Mouse (Mus musculus): Measurements from ENCODE around the gene Helt.

The Helt gene

GRCm38 (mm10) chr8:46294181-46294892 is at the start of gene Helt:
TSS of gene Helt (minus strand) at chr8:46294671.
- no peaks in the 10 kb centered on the region; the same call in 1 of the 2 replicates for H3K27me3 ChIP-seq (ENCODE audit: control insufficient read depth, insufficient read depth, low read length, poor library complexity, severe bottlenecking)
- no peaks in the 10 kb centered on the region for H3K36me3 ChIP-seq (ENCODE audit: control insufficient read depth, insufficient read depth, low read length, poor library complexity, severe bottlenecking)
- DNase-seq (ENCODE audit: low read depth, low spot score): no peak

- DNase-seq (ENCODE audit: low read depth, low spot score): no peak
- Histone ChIP-seq H3K27me3 (ENCODE audit: control insufficient read depth, insufficient read depth, low read length, poor library complexity, severe bottlenecking) (no peaks in the 10 kb centered on the region), H3K36me3 (ENCODE audit: control insufficient read depth, insufficient read depth, low read length, poor library complexity, severe bottlenecking) (no peaks in the 10 kb centered on the region)
Observed at GRCm38 (mm10) chr8:46342272-46342671, 47.8 kb upstream of the Helt start.

- H3K36me3 ChIP-seq (ENCODE audit: control insufficient read depth, insufficient read depth, low read length, poor library complexity, severe bottlenecking): no peaks in the 10 kb centered on the region
- DNase-seq (ENCODE audit: low read depth, low spot score): peak; percentile 49
- no peaks in the 10 kb centered on the region for H3K27me3 ChIP-seq (ENCODE audit: control insufficient read depth, insufficient read depth, low read length, poor library complexity, severe bottlenecking)
Observed at GRCm38 (mm10) chr8:46340381-46341273, 46.2 kb upstream of the Helt start.

- DNase-seq (ENCODE audit: low read depth, low spot score): no peak
- Histone ChIP-seq H3K27me3 (ENCODE audit: control insufficient read depth, insufficient read depth, low read length, poor library complexity, severe bottlenecking) (no peaks in the 10 kb centered on the region), H3K36me3 (ENCODE audit: control insufficient read depth, insufficient read depth, low read length, poor library complexity, severe bottlenecking) (no peaks in the 10 kb centered on the region)
Observed at GRCm38 (mm10) chr8:46339317-46339716, 44.8 kb upstream of the Helt start.

GRCm38 (mm10) chr8:46336351-46336750 is 41.9 kb upstream of the Helt start:
- Histone ChIP-seq H3K27me3 (ENCODE audit: control insufficient read depth, insufficient read depth, low read length, poor library complexity, severe bottlenecking) (no peaks in the 10 kb centered on the region), H3K36me3 (ENCODE audit: control insufficient read depth, insufficient read depth, low read length, poor library complexity, severe bottlenecking) (no peaks in the 10 kb centered on the region)
- peak; percentile 81 for DNase-seq (ENCODE audit: low read depth, low spot score)

GRCm38 (mm10) chr8:46332389-46333061 is 38.1 kb upstream of the Helt start:
- no peaks in the 10 kb centered on the region for H3K36me3 ChIP-seq (ENCODE audit: control insufficient read depth, insufficient read depth, low read length, poor library complexity, severe bottlenecking)
- DNase-seq (ENCODE audit: low read depth, low spot score): no peak

GRCm38 (mm10) chr8:46331801-46332200 is 37.3 kb upstream of the Helt start:
- DNase-seq (ENCODE audit: low read depth, low spot score): no peak
- no peaks in the 10 kb centered on the region for H3K36me3 ChIP-seq (ENCODE audit: control insufficient read depth, insufficient read depth, low read length, poor library complexity, severe bottlenecking)
- H3K27me3 ChIP-seq (ENCODE audit: control insufficient read depth, insufficient read depth, low read length, poor library complexity, severe bottlenecking): no peaks in the 10 kb centered on the region

More at GRCm38 (mm10) chr8:46332389-46333061, 38.1 kb upstream of the Helt start:
- no peaks in the 10 kb centered on the region for H3K27me3 ChIP-seq (ENCODE audit: control insufficient read depth, insufficient read depth, low read length, poor library complexity, severe bottlenecking)

- no peaks in the 10 kb centered on the region for H3K27me3 ChIP-seq (ENCODE audit: control insufficient read depth, insufficient read depth, low read length, poor library complexity, severe bottlenecking)
- no peak for DNase-seq (ENCODE audit: low read depth, low spot score)
- no peaks in the 10 kb centered on the region for H3K36me3 ChIP-seq (ENCODE audit: control insufficient read depth, insufficient read depth, low read length, poor library complexity, severe bottlenecking)
Observed at GRCm38 (mm10) chr8:46329396-46329795, 34.9 kb upstream of the Helt start.

- Histone ChIP-seq H3K36me3 (ENCODE audit: control insufficient read depth, insufficient read depth, low read length, poor library complexity, severe bottlenecking) (no peaks in the 10 kb centered on the region), H3K27me3 (ENCODE audit: control insufficient read depth, insufficient read depth, low read length, poor library complexity, severe bottlenecking) (no peaks in the 10 kb centered on the region)
- DNase-seq (ENCODE audit: low read depth, low spot score): no peak
Observed at GRCm38 (mm10) chr8:46327284-46327683, 32.8 kb upstream of the Helt start.

- H3K27me3 ChIP-seq (ENCODE audit: control insufficient read depth, insufficient read depth, low read length, poor library complexity, severe bottlenecking): no peaks in the 10 kb centered on the region
- DNase-seq (ENCODE audit: low read depth, low spot score): no peak
- no peaks in the 10 kb centered on the region for H3K36me3 ChIP-seq (ENCODE audit: control insufficient read depth, insufficient read depth, low read length, poor library complexity, severe bottlenecking)
Observed at GRCm38 (mm10) chr8:46326715-46327114, 32.2 kb upstream of the Helt start.

- no peaks in the 10 kb centered on the region for H3K36me3 ChIP-seq (ENCODE audit: control insufficient read depth, insufficient read depth, low read length, poor library complexity, severe bottlenecking)
- DNase-seq (ENCODE audit: low read depth, low spot score): no peak
- no peaks in the 10 kb centered on the region for H3K27me3 ChIP-seq (ENCODE audit: control insufficient read depth, insufficient read depth, low read length, poor library complexity, severe bottlenecking)
Observed at GRCm38 (mm10) chr8:46324676-46325075, 30.2 kb upstream of the Helt start.

- Histone ChIP-seq H3K27me3 (ENCODE audit: control insufficient read depth, insufficient read depth, low read length, poor library complexity, severe bottlenecking) (no peaks in the 10 kb centered on the region), H3K36me3 (ENCODE audit: control insufficient read depth, insufficient read depth, low read length, poor library complexity, severe bottlenecking) (no peaks in the 10 kb centered on the region)
- DNase-seq (ENCODE audit: low read depth, low spot score): no peak
Observed at GRCm38 (mm10) chr8:46323672-46324191, 29.3 kb upstream of the Helt start.

GRCm38 (mm10) chr8:46322833-46323232 is 28.4 kb upstream of the Helt start:
- peak; percentile 69 for DNase-seq (ENCODE audit: low read depth, low spot score)
- H3K36me3 ChIP-seq (ENCODE audit: control insufficient read depth, insufficient read depth, low read length, poor library complexity, severe bottlenecking): no peaks in the 10 kb centered on the region
- no peaks in the 10 kb centered on the region for H3K27me3 ChIP-seq (ENCODE audit: control insufficient read depth, insufficient read depth, low read length, poor library complexity, severe bottlenecking)

GRCm38 (mm10) chr8:46322421-46322820 is 27.9 kb upstream of the Helt start:
- no peaks in the 10 kb centered on the region for H3K36me3 ChIP-seq (ENCODE audit: control insufficient read depth, insufficient read depth, low read length, poor library complexity, severe bottlenecking)
- no peak for DNase-seq (ENCODE audit: low read depth, low spot score)
- no peaks in the 10 kb centered on the region for H3K27me3 ChIP-seq (ENCODE audit: control insufficient read depth, insufficient read depth, low read length, poor library complexity, severe bottlenecking)
